Mouse (Mus musculus) inflammation-experienced regulatory T-cells, adult 6 months (primary cell): ENCODE results near the gene Optc. TPM values are rescaled to one million over a fixed set of nuclear protein-coding genes. Genes with fewer than 3 reads are reported as not detected.

ENCODE experiments used
- ATAC-seq: one replicate; pipeline ENCODE4 v1.8.0; 2017
- polyA plus RNA-seq, 3 experiments: library from polyadenylated mRNA; unstranded; fragments of 100-300 nt; shearing (Covaris generic); gene quantifications; one replicate each; pipeline ENCODE4 v1.2.1; 2017

The Optc gene
- polyA plus RNA-seq, 3 experiments from 2014 or later = not detected

DNA sequence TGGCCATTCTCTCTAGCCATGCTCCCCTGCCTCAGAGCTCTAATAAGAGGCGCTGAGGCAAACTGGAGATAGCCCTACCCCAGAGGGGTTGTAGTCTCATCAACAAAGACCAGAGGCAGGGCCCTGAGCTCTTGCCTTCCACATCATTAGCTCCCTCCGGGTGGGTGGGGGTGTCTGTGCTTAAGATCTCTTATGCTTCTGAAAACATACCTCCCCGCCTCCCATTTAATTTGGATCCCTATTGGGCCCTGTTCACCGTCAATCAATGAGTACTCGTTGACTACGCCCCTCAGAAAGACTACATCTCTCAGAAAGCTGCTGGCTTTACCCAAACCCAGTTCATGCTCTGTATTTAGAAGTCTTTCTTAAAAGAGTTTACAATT is 10.3 kb upstream of the Optc start:
- no peak for ATAC-seq

DNA sequence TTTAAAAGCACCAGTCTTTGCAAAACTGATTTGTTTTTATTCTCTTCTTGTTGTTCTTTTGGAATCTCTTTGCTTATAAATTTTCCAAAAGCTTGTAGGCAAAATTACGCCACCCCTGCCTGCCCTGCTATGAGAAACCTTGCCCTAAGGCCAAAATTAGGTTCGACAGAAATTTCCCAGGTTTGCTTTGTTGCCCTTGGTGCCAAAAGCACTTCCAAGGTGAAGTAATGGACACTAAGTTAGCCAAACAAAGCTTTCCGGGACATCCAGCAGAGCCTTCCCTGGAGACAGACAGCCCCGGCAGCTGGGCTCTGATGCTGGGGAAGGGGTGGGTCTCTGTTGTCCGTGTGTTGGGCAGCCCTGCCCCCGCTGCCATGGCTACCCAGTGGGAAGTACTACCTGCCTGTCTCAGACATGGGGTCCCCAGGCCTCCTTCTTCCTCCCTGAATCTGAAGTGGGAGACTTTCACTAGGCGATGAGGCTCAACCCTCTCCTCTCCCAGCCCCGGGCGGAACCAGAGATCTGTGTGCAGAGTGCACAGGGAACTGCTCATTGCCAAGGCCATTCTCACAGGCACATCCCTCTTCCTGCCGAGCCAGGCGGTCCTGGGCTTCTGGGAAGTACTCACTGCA is 9.8 kb upstream of the Optc start:
- no peak for ATAC-seq

DNA sequence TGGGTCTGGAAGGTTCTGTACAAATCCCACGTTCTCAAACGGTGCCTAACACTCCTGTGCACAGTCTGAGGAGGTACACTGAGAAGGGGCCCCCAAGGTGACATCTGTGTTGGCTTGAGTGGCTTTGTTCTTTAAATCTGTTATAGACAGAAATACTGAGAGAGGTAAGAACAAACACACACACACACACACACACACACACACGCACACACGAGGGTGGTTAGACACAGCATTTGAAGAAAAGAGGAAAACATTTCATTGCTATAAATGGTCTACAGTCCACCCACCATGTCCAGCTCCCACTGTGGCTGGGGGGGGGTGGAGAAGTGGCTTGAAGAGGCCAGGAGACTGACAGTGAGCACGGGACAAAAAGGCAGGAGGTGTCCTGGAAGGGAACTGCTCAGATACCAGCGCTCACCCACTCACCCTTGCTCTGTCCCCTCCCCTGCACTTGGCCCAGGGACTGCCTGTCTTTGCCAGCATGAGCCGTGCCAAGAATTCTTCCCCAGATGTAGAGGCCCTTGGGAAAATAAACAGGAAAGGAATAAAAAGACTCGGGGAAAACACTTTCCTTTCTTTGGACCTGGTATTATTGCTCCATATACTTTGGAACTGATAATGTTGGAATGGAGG is 8.0 kb upstream of the Optc start:
- no peak for ATAC-seq

DNA sequence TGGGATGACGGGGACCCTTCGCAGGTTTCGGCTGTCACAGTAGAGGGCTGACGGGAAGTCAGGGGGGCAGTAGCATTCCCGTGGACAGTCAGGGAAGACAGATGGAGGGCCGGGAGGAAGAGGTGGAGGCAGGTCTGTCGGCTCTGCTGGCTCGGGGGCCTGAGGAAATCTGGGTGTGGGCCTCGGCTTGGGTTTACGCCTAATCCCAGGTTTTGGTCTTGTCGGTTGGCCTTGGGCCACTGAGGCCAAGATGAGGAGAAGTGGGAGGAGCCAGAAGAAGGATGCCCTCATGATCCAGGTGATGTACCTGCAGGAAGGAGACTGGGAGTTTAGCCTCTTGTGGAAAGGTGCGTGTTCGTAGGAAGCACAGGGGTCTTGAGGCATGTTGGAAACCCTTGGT is 7.3 kb upstream of the Optc start:
- no peak for ATAC-seq

DNA sequence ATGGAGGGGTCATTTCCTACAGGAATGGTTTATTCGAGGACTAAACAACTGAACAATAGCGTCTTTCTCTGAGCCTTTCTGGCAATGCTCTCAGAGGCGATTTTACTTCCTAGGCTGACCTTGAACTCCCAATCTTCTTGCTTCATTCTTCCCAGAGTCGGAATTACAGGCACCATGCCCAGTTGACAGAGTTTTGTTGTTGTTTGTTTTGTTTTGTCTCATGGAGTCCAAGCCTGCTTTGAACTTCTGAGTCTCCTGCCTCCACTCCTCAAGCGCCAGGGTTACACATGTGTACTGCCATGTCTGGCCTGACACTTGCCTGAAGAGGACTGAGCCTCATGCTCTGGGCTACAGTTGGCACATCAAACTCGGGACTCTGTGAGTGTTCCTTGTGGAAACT is 5.2 kb upstream of the Optc start:
- ATAC-seq = no peak

DNA sequence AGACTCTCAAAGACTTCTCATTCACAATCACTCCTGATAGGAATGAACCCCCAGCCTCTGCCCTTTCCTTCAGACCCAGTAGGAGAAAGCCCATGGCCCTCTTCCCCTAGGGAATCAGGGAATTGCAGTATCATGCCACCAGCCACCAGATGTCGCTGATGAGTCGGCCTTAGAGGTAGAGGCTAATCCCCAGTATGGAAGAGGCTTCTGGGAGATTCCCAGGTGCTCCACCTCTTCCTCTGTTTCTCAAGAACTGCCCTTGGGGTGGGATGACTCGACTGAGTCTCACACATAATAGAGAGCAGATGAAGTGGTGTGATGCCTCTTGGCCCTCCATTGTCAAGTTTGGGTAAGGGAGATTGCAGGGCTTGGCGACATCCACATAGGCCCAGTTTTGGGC is 3.7 kb upstream of the Optc start:
- ATAC-seq = no peak

DNA sequence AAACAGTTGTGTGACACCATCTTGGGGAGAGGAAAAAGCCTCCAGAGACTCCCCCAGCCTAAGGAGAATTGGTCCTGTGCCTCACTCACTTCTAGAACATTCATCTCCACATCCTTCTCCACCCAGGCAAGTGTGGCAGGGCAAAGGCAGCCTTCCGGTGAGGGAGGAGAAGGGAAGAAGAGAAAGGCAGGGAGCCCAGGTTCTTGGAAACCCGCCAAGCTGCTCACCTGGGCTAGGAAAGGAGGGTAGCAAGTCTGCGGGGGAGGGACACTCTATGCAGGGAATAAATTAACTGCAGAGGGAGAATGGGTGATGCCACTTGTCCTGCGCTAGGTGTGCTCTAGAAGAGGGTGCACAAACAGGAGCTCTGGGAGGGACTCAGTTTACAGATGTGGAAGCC is 3.2 kb upstream of the Optc start:
- no peak for ATAC-seq

DNA sequence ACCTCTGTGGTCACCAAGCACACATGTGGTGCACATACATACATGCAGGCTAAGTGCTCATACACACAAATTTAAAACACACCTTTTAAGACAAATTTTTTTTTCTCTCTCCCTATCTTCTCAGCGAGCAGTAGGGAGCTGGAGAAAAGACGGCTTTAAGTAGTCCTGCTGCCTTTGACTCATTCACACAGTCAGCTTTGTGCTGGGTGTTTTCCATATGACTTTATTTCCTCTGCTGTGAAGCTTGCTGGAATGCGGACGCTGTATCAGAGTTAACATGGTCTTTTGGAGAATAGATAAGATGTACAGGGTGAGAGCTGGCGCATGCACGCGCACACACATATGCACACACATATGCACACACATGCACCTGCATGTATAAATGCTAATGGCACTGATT is 2.3 kb upstream of the Optc start:
- ATAC-seq = no peak

DNA sequence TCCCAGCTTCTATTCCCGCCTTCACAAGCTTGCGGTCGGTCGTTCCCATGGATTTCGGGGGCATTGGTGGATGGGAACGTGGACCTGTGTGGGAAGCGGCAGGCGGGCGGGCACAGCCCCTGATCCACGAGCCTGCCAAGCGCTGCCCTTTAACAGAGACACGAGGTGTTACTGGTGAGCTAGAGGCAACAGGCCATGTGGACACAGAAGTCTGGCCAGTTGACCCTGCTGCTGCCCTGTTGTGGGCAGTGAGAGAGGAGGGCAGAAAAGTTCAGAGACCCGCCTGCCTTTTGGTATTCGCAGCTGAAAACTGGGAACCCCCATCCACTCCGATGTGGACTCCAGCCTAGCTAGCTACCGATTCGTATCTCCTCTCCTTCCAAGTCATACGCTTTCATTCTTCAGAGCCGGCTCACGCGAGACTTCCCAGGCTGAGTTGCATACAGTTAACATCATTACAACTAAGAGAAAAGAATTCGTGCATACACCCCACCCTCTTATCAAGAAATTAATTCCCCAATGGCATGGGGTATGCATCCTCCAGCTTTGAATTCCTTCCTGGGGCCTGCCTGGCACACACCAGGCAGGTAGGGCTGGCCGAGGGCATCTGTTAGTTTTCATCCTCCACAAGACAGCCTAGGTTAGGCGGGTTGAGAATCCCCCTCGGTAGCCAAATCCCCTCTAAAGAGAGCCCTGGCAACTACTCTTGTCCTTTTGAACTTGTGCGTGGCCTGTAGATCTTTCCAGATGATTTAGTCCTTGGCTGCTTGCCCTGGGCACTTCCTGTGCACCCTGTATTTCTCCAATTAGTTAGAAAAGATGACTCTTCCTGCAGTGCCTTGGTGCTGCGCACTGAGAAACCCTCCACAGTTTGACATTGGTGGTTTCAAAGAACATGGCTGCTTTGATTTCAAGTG is 1.1 kb upstream of the Optc start:
- ATAC-seq = peak; percentile 62

DNA sequence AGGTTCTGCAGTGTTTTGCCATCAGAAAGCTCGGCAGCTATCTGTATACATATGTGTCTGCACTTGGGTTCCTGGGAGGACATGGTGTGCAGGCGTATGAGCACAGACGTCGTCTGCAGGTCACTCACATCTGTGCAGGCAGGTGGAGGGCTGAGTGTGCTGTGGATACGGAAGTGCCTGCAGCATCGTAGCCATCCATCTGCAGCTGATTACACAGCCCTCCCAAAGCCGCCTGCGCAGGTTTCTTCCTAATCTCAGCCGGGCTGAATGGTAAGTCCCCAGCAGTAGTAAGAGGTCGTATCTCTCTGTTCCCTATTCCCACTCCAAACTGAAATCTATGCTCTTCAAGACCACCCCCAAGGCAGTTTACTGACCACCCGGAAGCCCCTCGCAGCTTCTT is 1.4 kb downstream of the Optc start:
- ATAC-seq = no peak

DNA sequence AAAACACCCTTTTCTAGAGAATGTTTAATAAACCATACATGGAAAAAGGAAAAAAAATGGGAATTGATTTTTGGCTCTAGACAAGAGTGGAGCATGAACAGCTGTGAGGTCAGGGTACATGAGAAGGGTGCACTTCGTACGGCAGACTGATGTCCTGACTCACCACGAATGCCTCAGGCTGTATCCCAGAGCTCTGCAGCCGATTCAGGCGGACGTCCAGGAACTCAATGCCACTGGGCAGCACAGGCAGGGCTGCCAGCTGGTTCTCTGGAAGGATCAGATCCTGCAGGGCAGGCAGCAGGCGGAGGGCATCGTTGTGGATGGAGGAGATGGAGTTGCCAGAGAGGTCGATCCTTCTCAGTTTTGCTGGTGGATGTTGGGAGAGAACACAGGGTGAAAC is 7.0 kb downstream of the Optc start:
- ATAC-seq = no peak

DNA sequence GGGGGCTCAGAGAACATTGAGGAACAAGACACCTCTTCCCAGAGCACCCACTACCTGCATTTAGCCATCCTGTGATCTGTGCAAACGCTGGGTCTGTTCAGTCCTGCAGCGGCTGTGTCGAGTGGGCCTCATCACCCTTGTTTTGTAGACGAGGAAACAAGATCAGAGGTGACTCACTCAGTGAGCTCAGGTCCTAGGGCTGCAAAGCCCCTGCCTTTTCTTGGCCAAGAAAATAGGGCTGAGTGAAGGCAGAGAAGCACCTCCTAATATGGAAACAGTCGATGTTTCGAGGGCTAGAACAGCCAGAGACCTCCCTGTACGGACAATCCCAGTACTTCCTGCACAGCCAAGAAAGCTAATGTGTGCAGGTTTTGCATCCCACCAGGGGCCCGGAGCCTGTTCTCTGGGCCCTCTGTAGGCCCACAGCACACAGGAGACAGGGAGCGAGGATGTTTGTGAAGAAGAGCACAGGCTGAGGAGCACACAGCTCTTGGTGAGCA is 8.7 kb downstream of the Optc start:
- no peak for ATAC-seq

DNA sequence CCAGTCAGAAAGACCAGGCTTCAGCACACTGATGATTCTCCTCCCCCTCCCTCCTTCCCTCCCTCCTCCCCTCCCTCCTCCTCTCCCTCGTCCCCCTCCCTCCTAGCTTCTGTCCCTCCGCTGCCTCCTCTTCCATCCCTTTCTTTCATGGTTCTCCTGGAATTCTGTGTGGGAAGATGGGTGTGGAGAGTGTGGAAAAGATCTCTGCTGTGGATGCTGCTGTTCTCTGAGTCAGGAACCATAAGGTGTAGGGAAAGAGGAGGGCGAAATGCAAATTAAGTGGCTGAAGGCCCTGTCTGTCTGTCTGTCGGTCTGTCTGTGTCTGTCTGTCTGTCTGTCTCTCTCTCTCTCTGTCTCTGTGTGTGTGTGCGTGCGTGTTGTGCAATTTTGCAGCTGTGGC is 10.5 kb downstream of the Optc start:
- no peak for ATAC-seq

DNA sequence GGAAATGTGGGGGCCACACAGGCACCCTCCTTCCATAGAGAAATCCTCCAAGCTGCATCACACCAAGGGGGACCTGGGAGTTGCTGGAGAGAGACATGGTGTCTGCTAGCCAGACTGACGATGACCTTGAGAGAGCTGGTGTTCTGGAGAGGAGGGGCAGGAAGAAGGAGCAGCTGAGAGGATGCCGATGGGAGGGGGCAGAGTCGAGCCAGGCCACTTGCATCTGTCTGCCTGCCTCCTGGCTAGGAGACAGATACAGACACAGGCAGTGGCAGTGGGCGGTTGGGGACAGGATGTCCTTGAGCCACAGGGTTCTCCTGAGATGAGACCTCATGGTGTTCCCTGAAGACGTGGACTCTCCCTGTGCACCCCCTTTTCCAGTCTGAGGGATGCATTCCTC is 16.3 kb downstream of the Optc start:
- ATAC-seq = peak; percentile 38

DNA sequence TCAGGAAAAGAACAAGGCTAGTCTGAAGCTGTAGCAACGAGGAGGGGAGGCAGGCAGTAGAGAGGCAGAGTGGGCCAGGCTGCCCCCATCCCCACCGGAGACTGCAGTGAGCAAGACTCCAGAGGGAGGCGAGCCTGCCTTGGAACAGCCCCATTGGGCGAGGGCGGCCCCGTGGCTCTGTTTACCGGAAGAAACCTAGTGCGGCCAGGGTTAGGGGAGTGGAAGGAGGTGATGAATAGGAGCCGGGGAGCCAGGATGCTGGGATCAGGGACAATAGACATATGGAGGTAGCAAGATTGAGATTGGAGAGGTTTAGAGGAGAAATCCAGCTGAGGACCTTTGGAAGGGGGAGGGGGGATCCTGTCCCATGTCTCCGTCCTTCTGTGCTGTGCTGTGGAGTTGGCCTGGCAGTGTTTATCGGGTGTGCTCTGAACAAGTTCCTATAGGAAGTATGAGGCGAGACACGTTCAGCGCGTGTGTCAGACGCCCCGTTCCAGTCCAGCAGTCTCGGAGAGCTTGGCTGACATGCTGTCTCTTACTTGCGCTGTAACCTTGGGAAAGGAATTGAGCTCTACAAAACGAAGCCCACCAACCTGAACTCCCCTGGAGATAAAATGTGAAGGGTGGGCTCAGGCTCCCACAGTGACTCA is 17.7 kb downstream of the Optc start:
- no peak for ATAC-seq

DNA sequence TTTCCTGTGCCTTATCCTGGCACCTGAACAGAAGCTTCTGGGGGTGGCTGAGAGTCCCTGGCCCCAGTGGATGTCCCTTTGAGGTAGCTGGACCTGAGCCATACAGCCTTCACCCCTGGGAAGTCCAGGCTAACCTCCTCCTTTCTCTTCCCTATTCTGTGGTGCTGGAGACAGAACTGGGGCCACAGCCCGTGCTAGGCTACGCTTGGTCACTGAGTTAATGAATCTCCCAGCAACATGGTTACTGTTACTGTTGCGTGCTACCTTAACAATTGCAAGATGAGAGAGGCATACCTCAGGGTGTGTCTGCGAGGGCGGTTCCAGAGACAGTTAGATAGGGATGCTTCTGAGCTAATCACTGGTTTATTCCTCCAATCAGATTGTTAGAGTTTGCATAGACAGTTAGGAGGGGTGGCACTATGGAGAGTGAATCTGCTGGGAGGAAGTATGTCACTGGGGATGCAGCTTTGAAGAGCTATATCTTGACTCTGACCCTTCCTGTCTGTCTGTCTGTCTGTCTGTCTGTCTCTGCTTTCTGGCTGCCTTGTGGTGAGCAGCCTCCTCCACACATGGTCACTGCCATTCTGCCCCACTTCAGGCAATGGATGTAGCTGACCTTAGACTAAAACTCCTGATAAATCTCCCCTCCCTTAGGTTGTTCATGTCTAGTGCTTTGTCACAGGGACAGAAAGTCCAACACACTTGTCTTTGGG is 20.1 kb downstream of the Optc start:
- no peak for ATAC-seq

DNA sequence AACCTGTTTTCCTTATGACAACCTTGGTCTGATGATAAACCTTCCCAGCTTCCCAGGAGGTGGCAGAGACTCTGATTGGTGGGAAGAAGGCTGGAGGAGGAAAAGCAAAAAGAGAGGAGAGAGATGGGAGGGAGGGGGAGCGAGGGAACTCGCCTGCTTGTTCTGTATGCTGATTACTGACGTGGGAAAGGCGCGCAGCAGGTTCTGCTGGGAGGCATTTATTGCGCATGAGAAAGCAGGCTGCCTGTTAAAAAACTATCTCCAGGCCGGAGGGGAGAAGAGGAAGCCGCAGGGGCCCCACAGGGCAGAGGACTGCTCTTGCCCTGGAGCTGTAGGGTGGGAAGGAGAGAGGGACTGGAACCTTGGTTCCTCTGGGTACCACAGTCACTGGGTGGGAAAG is 20.8 kb downstream of the Optc start:
- no peak for ATAC-seq

DNA sequence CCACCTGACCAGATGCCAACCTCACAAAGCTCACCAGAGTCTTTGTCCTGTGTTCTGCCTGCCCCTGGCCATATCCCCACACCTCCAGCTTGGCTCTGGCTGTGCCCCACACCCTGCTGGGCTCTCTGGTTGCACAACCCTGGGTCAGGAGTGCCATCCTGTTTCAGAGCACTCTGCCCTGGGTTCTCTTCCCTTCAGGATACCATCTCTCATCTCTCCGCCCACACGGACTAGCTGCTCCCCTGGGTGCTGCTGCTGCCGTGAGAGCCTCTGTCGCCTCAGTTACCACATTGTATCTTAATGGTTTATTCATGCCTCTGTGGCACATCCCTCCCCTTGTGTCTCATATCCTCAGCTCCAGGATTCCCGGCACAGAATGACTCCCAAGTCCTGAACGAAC is 21.4 kb downstream of the Optc start:
- ATAC-seq = no peak

DNA sequence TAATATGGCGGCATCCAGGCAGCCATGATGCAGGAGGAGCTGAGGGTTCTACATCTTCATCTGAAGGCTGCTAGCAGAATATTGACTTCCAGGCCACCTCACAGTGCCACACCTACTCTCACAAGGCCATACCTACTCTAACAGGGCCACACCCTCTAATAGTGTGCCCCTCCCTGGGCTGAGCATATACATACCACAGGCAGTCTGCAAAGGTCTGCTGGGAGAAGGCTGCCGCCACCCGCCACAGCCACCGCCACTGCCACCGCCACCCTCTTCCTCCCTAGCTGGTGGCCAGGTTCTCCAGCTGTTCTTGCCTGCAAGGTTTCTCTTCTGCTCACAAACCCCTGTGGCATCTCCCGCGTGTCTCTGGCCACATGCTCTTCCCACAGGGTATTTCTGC is 22.0 kb downstream of the Optc start:
- ATAC-seq = no peak

DNA sequence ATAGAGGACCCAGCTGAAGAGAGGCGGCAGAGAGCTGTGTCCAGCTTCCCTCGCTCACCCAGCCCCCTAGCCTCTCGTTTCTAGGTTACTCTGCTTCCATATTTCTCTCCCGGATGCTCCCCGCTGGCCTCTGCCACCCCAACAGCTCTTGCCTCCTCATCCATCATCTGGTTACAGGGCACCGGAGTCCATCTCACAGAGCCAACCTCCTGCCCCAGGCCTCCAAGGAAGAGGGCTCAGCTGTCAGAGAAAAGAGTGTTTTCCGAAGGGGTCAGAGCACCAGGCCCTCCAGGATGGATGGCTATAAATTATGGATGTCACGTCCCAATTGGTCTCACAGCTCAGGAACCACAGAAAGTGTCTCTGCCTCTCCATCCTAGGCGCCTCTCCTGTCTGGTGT is 23.1 kb downstream of the Optc start:
- ATAC-seq = no peak

DNA sequence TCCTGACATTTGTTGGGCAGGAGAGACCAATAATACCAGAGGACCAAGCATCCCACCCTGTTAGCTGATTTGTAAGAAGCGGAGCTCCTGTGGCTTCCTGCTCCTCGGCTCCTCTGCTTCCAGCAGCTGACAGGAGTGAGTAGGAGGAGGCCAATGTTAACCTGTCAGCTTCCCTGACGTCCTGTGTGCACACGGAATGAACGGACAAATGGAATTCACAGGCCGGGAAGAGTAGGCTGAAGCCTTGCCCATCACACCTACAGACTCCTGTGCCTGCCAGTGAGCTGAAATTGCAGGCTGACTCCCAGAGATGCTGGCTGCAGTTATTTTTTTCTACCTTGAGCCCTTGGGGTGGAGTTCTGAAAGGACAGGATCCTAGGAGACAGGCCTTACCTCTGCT is 23.7 kb downstream of the Optc start:
- ATAC-seq = no peak
